Mouse (Mus musculus): ENCODE results near the gene Tcf25.

DNA sequence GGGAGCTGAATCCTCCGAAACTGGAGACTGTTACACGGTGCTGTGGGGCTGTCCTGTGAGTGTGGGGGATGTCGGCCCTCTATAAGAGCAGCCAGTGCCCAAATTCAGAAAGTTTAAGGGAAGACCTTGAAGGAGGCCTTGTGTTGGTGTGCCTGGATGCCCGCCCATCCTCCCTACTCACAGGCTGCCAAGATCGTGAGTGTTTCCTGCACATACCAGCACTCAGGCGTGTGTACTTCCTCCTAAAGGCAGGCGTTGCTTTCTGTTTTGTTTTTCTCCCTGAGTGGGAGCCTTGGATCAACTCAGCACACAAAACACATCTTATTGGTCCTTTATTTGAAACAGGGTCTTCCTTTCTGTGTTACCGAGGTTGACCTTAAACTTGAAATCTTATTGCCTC is 31.3 kb upstream of the Tcf25 start:
- TF ChIP-seq EP300 (IDR thresholded peaks at IDR 0.05) (no peak), CTCF (IDR thresholded peaks at IDR 0.05) (no peak)
